Mouse (Mus musculus): ENCODE measurements at regions not wholly inside any gene's neighbourhood (a gene's known extent, or its start where the extent isn't known, plus 50 kb on each side); places are given as distances from the start of the nearest gene placed in this dataset.

GRCm38 (mm10) chr4:7597671-7598390, 641.0 kb downstream of the Car8 start:
- DNase-seq, result no peak

GRCm38 (mm10) chr4:7596116-7596515, 642.7 kb downstream of the Car8 start:
- no peak for DNase-seq

- DNase-seq, result no peak
These were observed 655.0 kb downstream of the Car8 start for GRCm38 (mm10) chr4:7583851-7584250.

- no peak for DNase-seq
These were observed 656.9 kb downstream of the Car8 start for GRCm38 (mm10) chr4:7581931-7582330.

- DNase-seq, result no peak
These were observed 657.5 kb downstream of the Car8 start for GRCm38 (mm10) chr4:7581220-7581916.

GRCm38 (mm10) chr4:7580554-7581219, 658.2 kb downstream of the Car8 start:
- DNase-seq, result no peak

GRCm38 (mm10) chr4:7574011-7574410, 664.8 kb downstream of the Car8 start:
- DNase-seq, result no peak

GRCm38 (mm10) chr4:7567687-7568393, 671.0 kb downstream of the Car8 start:
- DNase-seq, result no peak

GRCm38 (mm10) chr4:7559867-7560832, 678.7 kb downstream of the Car8 start:
- DNase-seq, result no peak

- no peak for DNase-seq
These were observed 680.1 kb downstream of the Car8 start for GRCm38 (mm10) chr4:7558721-7559120.

- no peak for DNase-seq
These were observed 704.5 kb downstream of the Car8 start for GRCm38 (mm10) chr4:7534301-7534700.

GRCm38 (mm10) chr4:7527718-7528117, 711.1 kb downstream of the Car8 start:
- DNase-seq, result no peak

- DNase-seq, result no peak
These were observed 725.8 kb downstream of the Car8 start for GRCm38 (mm10) chr4:7513081-7513480.

GRCm38 (mm10) chr4:7485552-7485951, 753.3 kb downstream of the Car8 start:
- no peak for DNase-seq

GRCm38 (mm10) chr4:7455130-7455529, 783.7 kb downstream of the Car8 start:
- no peak for DNase-seq

- no peak for DNase-seq
These were observed 786.2 kb downstream of the Car8 start for GRCm38 (mm10) chr4:7452678-7453077.

GRCm38 (mm10) chr4:7450991-7451390, 787.9 kb downstream of the Car8 start:
- DNase-seq, result no peak

GRCm38 (mm10) chr4:7429308-7429707, 809.5 kb downstream of the Car8 start:
- DNase-seq, result no peak

GRCm38 (mm10) chr4:7424081-7424480, 814.8 kb downstream of the Car8 start:
- DNase-seq, result no peak

GRCm38 (mm10) chr4:7423204-7423603, 815.6 kb downstream of the Car8 start:
- no peak for DNase-seq

- DNase-seq, result no peak
These were observed 816.1 kb downstream of the Car8 start for GRCm38 (mm10) chr4:7422787-7423186.

- no peak for DNase-seq
These were observed 824.5 kb downstream of the Car8 start for GRCm38 (mm10) chr4:7414301-7414700.

All from cerebellum, adult 8-10 months (tissue).